Mouse (Mus musculus): Measurements from ENCODE around the gene Pdf. TPM values are rescaled to one million over a fixed set of nuclear protein-coding genes. Genes with fewer than 3 reads are reported as not detected.

The Pdf gene
- total RNA-seq (2012; rRNA removed) (39.0 and 43.6 TPM in 2 replicates), polyA plus RNA-seq (2012; ENCODE audit: insufficient read depth in 1 of 2, insufficient read length in 2 of 2, low read depth in 1 of 2, low replicate concordance in 2 of 2, missing spikeins in 1 of 2) (10 to 100 TPM in 1 of 2 experiments, not detected in 1; 36.0 TPM)

GRCm38 (mm10) chr8:107048061-107048941, at the start of gene Pdf:
Gene Pdf, minus strand, starts transcription at chr8:107048614.
- H3K4me1 ChIP-seq (ENCODE audit: control insufficient read depth in 1 of 2, insufficient read depth in 2 of 2, low read length in 2 of 2): peaks cover 0 to 6% of the 10 kb centered on the region in 2 experiments; a peak in 2 of 4 replicates
- TF ChIP-seq NELFE (IDR thresholded peaks at IDR 0.05; ENCODE audit: low read depth, low read length): peak; percentile 59; the same call in 1 of the 2 replicates
- TF ChIP-seq MYC (IDR thresholded peaks at IDR 0.05; ENCODE audit: low read depth, low read length): peak; percentile 68
- peak; percentile 87 for TF ChIP-seq HCFC1 (IDR thresholded peaks at IDR 0.05; ENCODE audit: low read depth, low read length)
- TF ChIP-seq MAX (IDR thresholded peaks at IDR 0.05; ENCODE audit: low read length): peak; percentile 59
- TF ChIP-seq ZMIZ1 (IDR thresholded peaks at IDR 0.05; ENCODE audit: low read depth, low read length): peak; percentile 71
- TF ChIP-seq MAFK (IDR thresholded peaks at IDR 0.05; ENCODE audit: borderline replicate concordance, low read depth, low read length): no peak
- no peak for TF ChIP-seq CHD1 (IDR thresholded peaks at IDR 0.05; ENCODE audit: low read depth, low read length)
- no peak for TF ChIP-seq GABPA (IDR thresholded peaks at IDR 0.05; ENCODE audit: low read depth, low read length)
- peak; percentile 76 for TF ChIP-seq NRF1 (IDR thresholded peaks at IDR 0.05; ENCODE audit: insufficient read depth, low read depth, low read length, poor library complexity, severe bottlenecking)
- peak; percentile 82 for TF ChIP-seq ELF1 (IDR thresholded peaks at IDR 0.05; ENCODE audit: low read depth, low read length)
- TF ChIP-seq TAL1 (IDR thresholded peaks at IDR 0.05; ENCODE audit: low read length): no peak
- no peak for TF ChIP-seq ZC3H11A (IDR thresholded peaks at IDR 0.05; ENCODE audit: low read depth, low read length)
- TF ChIP-seq POLR2A (IDR thresholded peaks at IDR 0.05; ENCODE audit: control insufficient read depth in 1 of 2, insufficient read depth in 1 of 2, low read depth in 1 of 2, low read length in 2 of 2, poor library complexity in 1 of 2): peak; percentile 73 to 81; a peak in 3 of 4 replicates
- peak; percentile 50 for TF ChIP-seq TCF12 (IDR thresholded peaks at IDR 0.05; ENCODE audit: low read depth, low read length)
- TF ChIP-seq POLR2AphosphoS2 (IDR thresholded peaks at IDR 0.05; ENCODE audit: low read length): peak; percentile 81
- no peak for TF ChIP-seq CTCF (IDR thresholded peaks at IDR 0.05 in 2 of 3, conservative IDR thresholded peaks at IDR 0.05 in 1 of 3; ENCODE audit: control insufficient read depth in 1 of 3, insufficient read depth in 1 of 3, low read depth in 2 of 3, low read length in 3 of 3, poor library complexity in 1 of 3, severe bottlenecking in 1 of 3)
- peak within 1 kb of the TSS; percentile 95 for H3K9ac ChIP-seq (ENCODE audit: control insufficient read depth, low read depth, low read length, poor library complexity, severe bottlenecking)
- H3K4me3 ChIP-seq (ENCODE audit: control insufficient read depth in 1 of 2, insufficient read depth in 1 of 2, low read depth in 2 of 2, low read length in 2 of 2): peak within 1 kb of the TSS; percentile 89 to 98
- H3K79me2 ChIP-seq (ENCODE audit: control insufficient read depth, insufficient read depth, low read length, poor library complexity): peaks cover 27% of the 10 kb centered on the region
- H3K9me3 ChIP-seq (replicated peaks; ENCODE audit: insufficient read depth, low read length): no peaks in the 10 kb centered on the region
- H3K27me3 ChIP-seq (ENCODE audit: control insufficient read depth in 1 of 2, insufficient read depth in 2 of 2, low read length in 2 of 2): no peaks in the 10 kb centered on the region
- DNase-seq (ENCODE audit: low read depth, low spot score): peak; percentile 87
- H3K27ac ChIP-seq (ENCODE audit: control insufficient read depth, low read depth, low read length): peak within 1 kb of the TSS; percentile 92
- H3K36me3 ChIP-seq (ENCODE audit: control insufficient read depth in 1 of 2, insufficient read depth in 2 of 2, low read length in 2 of 2): peaks cover 14% of the 10 kb centered on the region in 2 experiments

GRCm38 (mm10) chr8:107096366-107097036, 48.1 kb upstream of the Pdf start, which contains the start of gene Terf2:
Gene Terf2, minus strand, starts transcription at chr8:107096547.
- Histone ChIP-seq H3K27ac (ENCODE audit: control insufficient read depth, low read depth, low read length) (peak within 1 kb of the TSS; percentile 92), H3K79me2 (ENCODE audit: control insufficient read depth, insufficient read depth, low read length, poor library complexity) (peaks cover 33% of the 10 kb centered on the region), H3K9me3 (replicated peaks; ENCODE audit: insufficient read depth, low read length) (no peaks in the 10 kb centered on the region), H3K36me3 (ENCODE audit: control insufficient read depth in 1 of 2, insufficient read depth in 2 of 2, low read length in 2 of 2) (peaks cover 4 to 10% of the 10 kb centered on the region in 2 experiments), H3K4me3 (ENCODE audit: control insufficient read depth in 1 of 2, insufficient read depth in 1 of 2, low read depth in 2 of 2, low read length in 2 of 2) (peak within 1 kb of the TSS; percentile 92 to 97), H3K27me3 (ENCODE audit: control insufficient read depth in 1 of 2, insufficient read depth in 2 of 2, low read length in 2 of 2) (no peaks in the 10 kb centered on the region), H3K4me1 (ENCODE audit: control insufficient read depth in 1 of 2, insufficient read depth in 2 of 2, low read length in 2 of 2) (peaks cover 0 to 8% of the 10 kb centered on the region in 2 experiments; a peak in 2 of 4 replicates), H3K9ac (ENCODE audit: control insufficient read depth, low read depth, low read length, poor library complexity, severe bottlenecking) (peak within 1 kb of the TSS; percentile 87)
- DNase-seq (ENCODE audit: low read depth, low spot score): peak; percentile 97
- TF ChIP-seq MXI1 (IDR thresholded peaks at IDR 0.05; ENCODE audit: low read depth, low read length): peak; percentile 51
- 0 out of 4 replicates have a peak, but pooled peaks of 1 of the 2 experiments have one; percentile 6 for TF ChIP-seq EP300 (IDR thresholded peaks at IDR 0.05; ENCODE audit: low read depth in 1 of 2, low read length in 2 of 2)
- TF ChIP-seq MYB (IDR thresholded peaks at IDR 0.05; ENCODE audit: low read depth, low read length): no peak
- peak; percentile 95 for TF ChIP-seq ZNF384 (IDR thresholded peaks at IDR 0.05; ENCODE audit: low read depth, low read length)
- peak; percentile 52; the same call in 1 of the 2 replicates for TF ChIP-seq ETS1 (IDR thresholded peaks at IDR 0.05; ENCODE audit: low read depth, low read length)
- peak; percentile 75; the same call in 1 of the 2 replicates for TF ChIP-seq MAZ (IDR thresholded peaks at IDR 0.05; ENCODE audit: low read depth, low read length)
- no peak for TF ChIP-seq MAFK (IDR thresholded peaks at IDR 0.05; ENCODE audit: borderline replicate concordance, low read depth, low read length)
- TF ChIP-seq NELFE (IDR thresholded peaks at IDR 0.05; ENCODE audit: low read depth, low read length): peak; percentile 61
- peak; percentile 93 for TF ChIP-seq ELF1 (IDR thresholded peaks at IDR 0.05; ENCODE audit: low read depth, low read length)
- peak; percentile 90 for TF ChIP-seq KAT2A (conservative IDR thresholded peaks at IDR 0.05; ENCODE audit: low read depth, low read length)
- no peak; the same call in 1 of the 2 replicates for TF ChIP-seq ZMIZ1 (IDR thresholded peaks at IDR 0.05; ENCODE audit: low read depth, low read length)
- TF ChIP-seq ZKSCAN1 (IDR thresholded peaks at IDR 0.05; ENCODE audit: low read depth, low read length): no peak
- TF ChIP-seq TBP (IDR thresholded peaks at IDR 0.05; ENCODE audit: low read depth, low read length): peak; percentile 63; the same call in 1 of the 2 replicates
- peak; percentile 99 for TF ChIP-seq HCFC1 (IDR thresholded peaks at IDR 0.05; ENCODE audit: low read depth, low read length)
- no peak for TF ChIP-seq MEF2A (IDR thresholded peaks at IDR 0.05; ENCODE audit: extremely low read depth, insufficient replicate concordance, low read depth, low read length, poor library complexity, severe bottlenecking)
- peak; percentile 59; the same call in 1 of the 2 replicates for TF ChIP-seq MYC (IDR thresholded peaks at IDR 0.05; ENCODE audit: low read depth, low read length)

All from MEL (cell line).